Mouse (Mus musculus) hematopoietic stem cell, adult 5-6 weeks (primary cell): ENCODE results near the gene Fam76a. TPM values are rescaled to one million over a fixed set of nuclear protein-coding genes. Genes with fewer than 3 reads are reported as not detected.
"Not testable (repeated sequence)": the region's sequence is repeated elsewhere in the genome, so short reads cannot be mapped to it uniquely, and the experiment has no call there.

Experiments
- ATAC-seq, 2 experiments: fragments of 125-278 bp in 1 of 2; replicated peaks in 1 of 2; 2 replicates each; pipeline ENCODE4 v1.8.0; 2016 to 2017; ENCODE audit warnings: inconsistent platforms in 2 of 2, mild to moderate bottlenecking in 2 of 2, moderate number of reproducible peaks in 2 of 2, low read depth in 1 of 2, moderate TSS enrichment in 1 of 2; ENCODE audit not compliant: low FRiP score in 2 of 2, poor library complexity in 2 of 2, severe bottlenecking in 2 of 2, insufficient read depth in 1 of 2, low TSS enrichment in 1 of 2
- total RNA-seq: library from RNA; stranded (forward); fragments of 172-1452, 232-1000 nt; gene quantifications from 2 replicates; pipeline ENCODE4 v1.2.3, GENCODE M21; 2017

The Fam76a gene
- total RNA-seq, 1 experiment from 2014 or later: 25.1 TPM

GRCm38 (mm10) chr4:132920171-132920570, 2.2 kb downstream of the Fam76a start:
- ATAC-seq: no peak

- not testable (repeated sequence) for ATAC-seq
Observed at GRCm38 (mm10) chr4:132918493-132918892, 3.9 kb downstream of the Fam76a start.

GRCm38 (mm10) chr4:132912156-132912555, 10.2 kb downstream of the Fam76a start:
- no peak for ATAC-seq

- no peak for ATAC-seq
Observed at GRCm38 (mm10) chr4:132905843-132906360, 16.5 kb downstream of the Fam76a start.

- no peak for ATAC-seq
Observed at GRCm38 (mm10) chr4:132904765-132905309, 17.5 kb downstream of the Fam76a start.

GRCm38 (mm10) chr4:132904071-132904470, 18.3 kb downstream of the Fam76a start:
- no peak for ATAC-seq

GRCm38 (mm10) chr4:132898197-132898596, 24.2 kb downstream of the Fam76a start:
- ATAC-seq: peak in 1 of 2 experiments; percentile 25; a peak in 1 of 4 replicates

- ATAC-seq: no peak
Observed at GRCm38 (mm10) chr4:132894402-132894801, 28.0 kb downstream of the Fam76a start.

- ATAC-seq: no peak
Observed at GRCm38 (mm10) chr4:132884844-132885374, 37.4 kb downstream of the Fam76a start.

GRCm38 (mm10) chr4:132884064-132884843, 38.1 kb downstream of the Fam76a start, which contains the start of gene Stx12:
Stx12 (minus strand) TSS chr4:132884509.
- peak; percentile 53 to 69 for ATAC-seq

GRCm38 (mm10) chr4:132883561-132884063, 38.7 kb downstream of the Fam76a start:
- ATAC-seq: peak; percentile 46 to 74

GRCm38 (mm10) chr4:132874363-132875097, 47.8 kb downstream of the Fam76a start:
- no peak for ATAC-seq

GRCm38 (mm10) chr4:132873481-132874362, 48.6 kb downstream of the Fam76a start:
- ATAC-seq: no peak

- no peak for ATAC-seq
Observed at GRCm38 (mm10) chr4:132871116-132871515, 51.2 kb downstream of the Fam76a start.

GRCm38 (mm10) chr4:132864856-132865255, 57.5 kb downstream of the Fam76a start:
- no peak for ATAC-seq

GRCm38 (mm10) chr4:132863012-132863411, 59.3 kb downstream of the Fam76a start:
- ATAC-seq: no peak

GRCm38 (mm10) chr4:132860880-132861279, 61.5 kb downstream of the Fam76a start:
- no peak for ATAC-seq
